Mouse (Mus musculus) heart, postnatal 0 days (tissue): Measurements from ENCODE around the gene Sfxn3. TPM values are rescaled to one million over a fixed set of nuclear protein-coding genes. Genes with fewer than 3 reads are reported as not detected.

ENCODE experiments used
- ATAC-seq: fragments of 200-750 bp; cut with Nextera tagmentation; 2 replicates; pipeline ENCODE4 v1.8.0; 2017; ENCODE audit warnings: low read depth, moderate number of reproducible peaks, moderate library complexity; ENCODE audit not compliant: insufficient read depth
- DNase-seq: peaks from one replicate; pipeline ENCODE4 v3.0.0-alpha.2; 2016; ENCODE audit warnings: low spot score
- H3K27ac ChIP-seq: fragments of 300-500 bp; sonication (generic); 2 replicates; pipeline ENCODE4 v1.5.1; 2014; ENCODE audit warnings: low read depth, mild to moderate bottlenecking
- H3K27me3 ChIP-seq: fragments of 300-500 bp; sonication (generic); 2 replicates; pipeline ENCODE4 v1.6.1; 2014; ENCODE audit warnings: low read length, mixed read lengths; ENCODE audit not compliant: control insufficient read depth, insufficient read depth
- H3K36me3 ChIP-seq: fragments of 300-500 bp; sonication (generic); replicated peaks from 2 replicates; pipeline ENCODE4 v1.6.1; 2014; ENCODE audit warnings: low read length, mixed read lengths; ENCODE audit not compliant: control insufficient read depth, insufficient read depth
- H3K4me1 ChIP-seq: fragments of 300-500 bp; sonication (generic); 2 replicates; pipeline ENCODE4 v1.6.1; 2014; ENCODE audit warnings: antibody characterized with exemption; ENCODE audit not compliant: control insufficient read depth, insufficient read depth
- H3K4me2 ChIP-seq: fragments of 300-500 bp; sonication (generic); 2 replicates; pipeline ENCODE4 v1.6.1; 2014; ENCODE audit warnings: low read depth, mild to moderate bottlenecking, low read length, moderate library complexity
- H3K4me3 ChIP-seq: fragments of 300-500 bp; sonication (generic); 2 replicates; pipeline ENCODE4 v1.5.1; 2014; ENCODE audit warnings: low read depth, low read length
- H3K9ac ChIP-seq: fragments of 300-500 bp; sonication (generic); replicated peaks from 2 replicates; pipeline ENCODE4 v1.6.1; 2014; ENCODE audit warnings: low read depth, low read length, mixed read lengths
- H3K9me3 ChIP-seq: fragments of 300-500 bp; sonication (generic); replicated peaks from 2 replicates; pipeline ENCODE4 v1.6.1; 2016; ENCODE audit warnings: low read length; ENCODE audit not compliant: control insufficient read depth
- CTCF ChIP-seq: IDR thresholded peaks from 2 replicates; pipeline ENCODE4 v1.5.1; 2016; ENCODE audit warnings: antibody characterized with exemption, control low read depth, low read depth
- EP300 ChIP-seq: IDR thresholded peaks from 2 replicates; pipeline ENCODE4 v1.6.1; 2016; ENCODE audit warnings: antibody characterized with exemption, low read depth
- WGBS: fragments of 180-500 bp; shearing (Covaris S2); extraction: QIAGEN DNeasy Blood & Tissue Kit; methylation state at CpG from one replicate; pipeline ENCODE4 v1.1.7; 2014; 5-methylcytosine and 5-hydroxymethylcytosine counted together
- polyA plus RNA-seq: library from polyadenylated mRNA; unstranded; fragments of >200 nt; fragmentation: Nextera tagmentation; extraction: Ambion mirVana; gene quantifications from 2 replicates; pipeline ENCODE4 v1.2.1, GENCODE M21; 2015
- total RNA-seq: library from RNA; depleted of rRNA; stranded (reverse); fragments of >200 nt; gene quantifications from 2 replicates; pipeline ENCODE4 v1.2.3, GENCODE M21; 2014; ENCODE audit warnings: low replicate concordance

Gene Sfxn3
- total and polyA plus RNA-seq, 2 experiments from 2014 or later: 12.4 to 12.8 TPM

GRCm38 (mm10) chr19:45057724-45058112 is 10.4 kb downstream of the Sfxn3 start:
- no peak for ATAC-seq
- Histone ChIP-seq H3K36me3 (peaks cover 4% of the 10 kb centered on the region; the same call in 1 of the 2 replicates), H3K27ac (peak overlapping the region; percentile 96), H3K4me2 (peak overlapping the region; percentile 82), H3K9me3 (no peaks in the 10 kb centered on the region), H3K9ac (peak overlapping the region; percentile 77), H3K27me3 (no peaks in the 10 kb centered on the region), H3K4me1 (peaks cover 12% of the 10 kb centered on the region), H3K4me3 (peak overlapping the region; percentile 61)
- no peak for DNase-seq
- TF ChIP-seq CTCF (no peak; the same call in 1 of the 2 replicates), EP300 (no peak)
- WGBS: 37% methylated on average over 7 of the region's 7 CpGs

- H3K27ac ChIP-seq: peak overlapping the region; percentile 96
- no peaks in the 10 kb centered on the region for H3K27me3 ChIP-seq
- H3K9me3 ChIP-seq: no peaks in the 10 kb centered on the region
- H3K4me1 ChIP-seq: peaks cover 12% of the 10 kb centered on the region
- no peaks in the 10 kb centered on the region; the same call in 1 of the 2 replicates for H3K36me3 ChIP-seq
- H3K4me2 ChIP-seq: peak overlapping the region; percentile 82
- ATAC-seq (peak; percentile 92), DNase-seq (peak; percentile 99)
- peak overlapping the region; percentile 77 for H3K9ac ChIP-seq
- WGBS: under 1% methylated on average over 34 of the region's 34 CpGs
- TF ChIP-seq EP300: peak; percentile 64; the same call in 1 of the 2 replicates
- no peak for TF ChIP-seq CTCF
- peak overlapping the region; percentile 61 for H3K4me3 ChIP-seq
Measured at GRCm38 (mm10) chr19:45058113-45058839, 11.0 kb downstream of the Sfxn3 start.

GRCm38 (mm10) chr19:45058841-45059240 is 11.5 kb downstream of the Sfxn3 start:
- TF ChIP-seq CTCF: no peak
- TF ChIP-seq EP300: no peak
- Histone ChIP-seq H3K27ac (peak overlapping the region; percentile 96), H3K4me2 (peak overlapping the region; percentile 82), H3K4me1 (peaks cover 12% of the 10 kb centered on the region), H3K36me3 (no peaks in the 10 kb centered on the region), H3K9me3 (no peaks in the 10 kb centered on the region), H3K27me3 (peaks cover 2% of the 10 kb centered on the region; the same call in 1 of the 2 replicates), H3K9ac (peak overlapping the region; percentile 77), H3K4me3 (peak overlapping the region; percentile 61)
- DNase-seq (no peak), ATAC-seq (0 out of 2 replicates have a peak, but pooled peaks have one; percentile 0)
- 2% methylated on average over 14 of the region's 14 CpGs for WGBS

- peaks cover 42% of the 10 kb centered on the region for H3K27me3 ChIP-seq
- DNase-seq: no peak
- no peak overlapping the region for H3K4me3 ChIP-seq
- no peak for ATAC-seq
- WGBS: 39% methylated on average over 19 of the region's 20 CpGs
- no peak overlapping the region for H3K27ac ChIP-seq
- TF ChIP-seq CTCF: peak; percentile 39; the same call in 1 of the 2 replicates
- TF ChIP-seq EP300: no peak
- no peaks in the 10 kb centered on the region for H3K9me3 ChIP-seq
- H3K4me1 ChIP-seq: no peaks in the 10 kb centered on the region
- no peak overlapping the region for H3K9ac ChIP-seq
- H3K36me3 ChIP-seq: no peaks in the 10 kb centered on the region
- no peak overlapping the region for H3K4me2 ChIP-seq
Measured at GRCm38 (mm10) chr19:45063565-45064292, 16.4 kb downstream of the Sfxn3 start.

GRCm38 (mm10) chr19:45065226-45065625 is 17.9 kb downstream of the Sfxn3 start:
- H3K36me3 ChIP-seq: no peaks in the 10 kb centered on the region
- peaks cover 42% of the 10 kb centered on the region for H3K27me3 ChIP-seq
- H3K4me1 ChIP-seq: no peaks in the 10 kb centered on the region
- no peak overlapping the region for H3K4me2 ChIP-seq
- no peak for DNase-seq
- WGBS: 8% methylated on average over 21 of the region's 21 CpGs
- H3K4me3 ChIP-seq: no peak overlapping the region
- TF ChIP-seq EP300 (no peak), CTCF (no peak)
- no peak for ATAC-seq
- no peaks in the 10 kb centered on the region for H3K9me3 ChIP-seq
- H3K27ac ChIP-seq: no peak overlapping the region
- H3K9ac ChIP-seq: no peak overlapping the region
